Mouse (Mus musculus) liver, postnatal 0 days (tissue): ENCODE results near the gene Gpr155. TPM values are rescaled to one million over a fixed set of nuclear protein-coding genes. Genes with fewer than 3 reads are reported as not detected.

Experiments
- ATAC-seq: fragments of 200-750 bp; cut with Nextera tagmentation; 2 replicates; pipeline ENCODE4 v1.8.0; 2017; ENCODE audit warnings: mild to moderate bottlenecking, moderate library complexity
- DNase-seq: peaks from one replicate; pipeline ENCODE4 v3.0.0-alpha.2; 2016
- H3K27ac ChIP-seq: fragments of 300-500 bp; sonication (generic); 2 replicates; pipeline ENCODE4 v1.5.1; 2014; ENCODE audit warnings: antibody characterized with exemption, moderate library complexity, mild to moderate bottlenecking, low read depth
- H3K27me3 ChIP-seq: fragments of 300-500 bp; sonication (generic); 2 replicates; pipeline ENCODE4 v1.6.1; 2014; ENCODE audit warnings: low read length, control low read depth, mixed read lengths; ENCODE audit not compliant: insufficient read depth
- H3K36me3 ChIP-seq: fragments of 300-500 bp; sonication (generic); replicated peaks from 2 replicates; pipeline ENCODE4 v1.6.1; 2014; ENCODE audit warnings: mild to moderate bottlenecking, control low read depth, low read length, moderate library complexity, mixed read lengths; ENCODE audit not compliant: insufficient read depth
- H3K4me1 ChIP-seq: fragments of 300-500 bp; sonication (generic); 2 replicates; pipeline ENCODE4 v1.6.1; 2014; ENCODE audit warnings: antibody characterized with exemption, mild to moderate bottlenecking, control low read depth; ENCODE audit not compliant: insufficient read depth
- H3K4me2 ChIP-seq: fragments of 300-500 bp; sonication (generic); 2 replicates; pipeline ENCODE4 v1.6.1; 2014; ENCODE audit warnings: low read depth, mild to moderate bottlenecking, low read length, moderate library complexity, mixed read lengths
- H3K4me3 ChIP-seq: fragments of 300-500 bp; sonication (generic); 2 replicates; pipeline ENCODE4 v1.5.1; 2014; ENCODE audit warnings: low read depth, low read length
- H3K9ac ChIP-seq: fragments of 300-500 bp; sonication (generic); replicated peaks from 2 replicates; pipeline ENCODE4 v1.6.1; 2014; ENCODE audit warnings: mild to moderate bottlenecking, moderate library complexity
- H3K9me3 ChIP-seq: fragments of 300-500 bp; sonication (generic); 2 replicates; pipeline ENCODE4 v1.6.1; 2016; ENCODE audit warnings: mild to moderate bottlenecking, control low read depth, low read length, mixed read lengths
- CTCF ChIP-seq: sonication (generic); IDR thresholded peaks from 2 replicates; pipeline ENCODE4 v1.5.1; 2016; ENCODE audit warnings: antibody characterized with exemption, low read depth
- EP300 ChIP-seq: IDR thresholded peaks from 2 replicates; pipeline ENCODE4 v1.6.1; 2016; ENCODE audit warnings: antibody characterized with exemption, low read depth, mild to moderate bottlenecking
- WGBS: fragments of 180-500 bp; shearing (Covaris S2); extraction: QIAGEN DNeasy Blood & Tissue Kit; methylation state at CpG from one replicate; pipeline ENCODE4 v1.1.7; 2014; ENCODE audit not compliant: insufficient replicate concordance; 5-methylcytosine and 5-hydroxymethylcytosine counted together
- polyA plus RNA-seq: library from polyadenylated mRNA; unstranded; fragments of >200 nt; fragmentation: Nextera tagmentation; extraction: Ambion mirVana; gene quantifications from 2 replicates; pipeline ENCODE4 v1.2.1, GENCODE M21; 2015

Gpr155 gene
- polyA plus RNA-seq, 1 experiment from 2014 or later, result 3.4 TPM

DNA sequence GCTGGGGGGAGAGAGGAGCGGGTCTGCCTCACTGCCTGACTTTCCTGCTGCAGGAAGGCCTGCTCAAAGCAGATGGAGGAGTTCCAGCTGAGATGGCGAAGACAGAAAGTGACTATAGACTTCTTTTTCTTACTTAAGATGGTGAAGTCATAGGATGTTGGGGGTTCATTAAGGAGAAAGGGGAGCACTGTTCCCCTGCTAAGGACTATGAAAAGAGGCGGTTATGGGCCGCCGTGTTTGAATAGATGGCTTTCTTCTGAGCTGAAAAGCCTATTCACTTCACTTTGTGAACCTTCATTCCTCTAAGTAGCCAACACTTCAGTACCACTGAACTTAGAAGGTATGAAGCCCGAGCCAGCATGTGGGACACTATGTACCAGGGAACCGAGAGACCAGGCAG, 33.4 kb upstream of the Gpr155 start:
- DNase-seq (no peak), ATAC-seq (no peak)
- Histone ChIP-seq H3K4me2 (no peak overlapping the region), H3K4me1 (no peaks in the 10 kb centered on the region), H3K9ac (no peak overlapping the region), H3K27me3 (0 out of 2 replicates have a peak, but pooled peaks cover 3% of the 10 kb centered on the region), H3K4me3 (no peak overlapping the region), H3K9me3 (no peaks in the 10 kb centered on the region), H3K36me3 (no peaks in the 10 kb centered on the region), H3K27ac (no peak overlapping the region)
- TF ChIP-seq EP300, result no peak
- TF ChIP-seq CTCF, result no peak
- WGBS, result 76% methylated on average over 7 of the region's 7 CpGs

DNA sequence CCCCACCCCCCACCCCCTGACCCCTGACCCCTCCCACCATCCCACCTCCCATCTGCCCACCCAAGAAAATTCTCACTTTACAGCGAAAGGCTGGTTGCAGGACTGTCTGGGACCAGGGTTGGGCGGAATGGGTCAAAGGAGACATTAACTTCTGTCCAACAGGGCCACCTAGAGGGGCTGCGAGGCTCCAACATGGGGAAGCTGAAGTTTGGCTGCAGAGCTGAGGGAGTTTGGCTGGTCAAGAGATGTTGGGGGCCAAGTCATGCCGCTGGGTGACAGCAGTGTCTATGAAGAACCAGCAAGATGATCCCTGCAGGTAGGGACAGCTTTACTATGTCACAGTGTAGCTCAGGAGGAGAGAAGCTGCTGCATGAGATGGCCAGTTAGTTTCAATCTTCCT, 32.9 kb upstream of the Gpr155 start:
- ATAC-seq, result no peak
- no peaks in the 10 kb centered on the region for H3K36me3 ChIP-seq
- H3K4me1 ChIP-seq, result no peaks in the 10 kb centered on the region
- DNase-seq, result peak; percentile 59
- no peak overlapping the region for H3K4me3 ChIP-seq
- H3K27me3 ChIP-seq, result 0 out of 2 replicates have a peak, but pooled peaks cover 3% of the 10 kb centered on the region
- no peak overlapping the region for H3K9ac ChIP-seq
- no peaks in the 10 kb centered on the region for H3K9me3 ChIP-seq
- TF ChIP-seq CTCF (peak; percentile 71), EP300 (no peak)
- H3K27ac ChIP-seq, result no peak overlapping the region
- H3K4me2 ChIP-seq, result no peak overlapping the region
- 47% methylated on average over 4 of the region's 4 CpGs for WGBS

DNA sequence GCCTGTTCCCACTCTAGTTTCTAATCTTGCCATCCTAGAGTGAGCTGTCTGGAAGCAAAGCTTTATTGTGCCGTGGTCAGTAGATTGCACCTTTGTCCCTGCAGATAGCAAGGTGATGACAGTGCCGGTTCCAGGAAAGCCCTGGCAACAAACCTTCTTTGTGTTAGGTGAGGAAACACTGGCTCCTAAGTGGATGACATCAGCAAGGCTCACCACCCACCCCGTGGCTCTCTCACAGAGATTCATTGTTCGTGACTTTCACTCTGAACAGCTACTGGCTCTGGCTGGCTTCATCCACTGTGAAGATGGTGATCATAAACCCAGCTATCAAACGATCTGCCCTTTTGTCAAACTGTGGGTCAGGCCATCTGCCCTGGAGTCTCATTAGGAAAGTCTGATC, 29.5 kb upstream of the Gpr155 start:
- TF ChIP-seq EP300 (no peak), CTCF (no peak)
- Histone ChIP-seq H3K4me2 (no peak overlapping the region), H3K36me3 (no peaks in the 10 kb centered on the region), H3K27ac (no peak overlapping the region), H3K9me3 (no peaks in the 10 kb centered on the region), H3K27me3 (no peaks in the 10 kb centered on the region), H3K4me1 (no peaks in the 10 kb centered on the region), H3K4me3 (no peak overlapping the region), H3K9ac (no peak overlapping the region)
- no peak for ATAC-seq
- no peak for DNase-seq
- 47% methylated on average over 5 of the region's 5 CpGs for WGBS

DNA sequence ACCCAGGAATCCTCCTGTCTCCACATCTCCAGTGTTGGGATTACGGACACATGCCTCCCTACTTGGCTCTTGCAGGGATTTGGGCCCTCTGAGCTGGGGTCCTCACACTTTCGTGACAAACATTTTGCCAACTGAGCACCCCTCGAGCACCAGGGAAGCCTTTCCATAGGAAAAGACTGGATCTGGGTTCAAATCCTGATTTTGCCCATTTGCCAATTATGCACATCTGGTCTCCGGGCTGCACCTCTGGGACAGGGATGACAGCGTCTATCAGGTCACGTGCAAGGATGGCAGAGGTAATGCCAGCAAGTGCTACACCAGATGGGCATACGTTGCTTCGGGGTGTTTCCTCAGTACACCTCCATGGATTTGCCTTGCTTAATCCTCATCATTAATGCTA, 23.7 kb upstream of the Gpr155 start:
- no peak for DNase-seq
- no peaks in the 10 kb centered on the region for H3K27me3 ChIP-seq
- H3K4me3 ChIP-seq, result no peak overlapping the region

DNA sequence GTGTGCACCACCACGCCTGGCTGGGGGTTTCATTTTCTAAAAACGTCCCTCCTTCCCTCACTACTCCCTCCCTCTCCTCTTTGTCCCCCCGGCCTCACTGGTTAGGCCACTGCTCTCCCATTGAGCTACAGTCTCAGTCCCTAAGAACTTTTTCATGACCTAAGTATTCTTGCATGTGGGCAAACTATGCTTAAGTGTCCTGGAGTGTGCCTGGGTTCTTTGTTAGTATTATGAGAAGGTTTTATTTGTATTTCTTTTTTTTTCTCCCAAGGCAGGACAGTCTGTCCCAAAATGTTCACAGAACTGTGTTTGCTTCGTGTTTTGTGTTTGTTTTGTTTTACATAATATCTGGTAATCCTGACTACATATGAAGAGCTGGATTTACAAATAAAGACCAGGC, 21.3 kb upstream of the Gpr155 start:
- WGBS, result 56% methylated on average over 4 of the region's 4 CpGs
- DNase-seq (no peak), ATAC-seq (no peak)
- H3K27me3 ChIP-seq, result no peaks in the 10 kb centered on the region
- no peaks in the 10 kb centered on the region for H3K36me3 ChIP-seq
- no peak for TF ChIP-seq CTCF
- no peak for TF ChIP-seq EP300
- H3K9ac ChIP-seq, result no peak overlapping the region
- no peaks in the 10 kb centered on the region for H3K4me1 ChIP-seq
- no peak overlapping the region for H3K4me3 ChIP-seq
- H3K4me2 ChIP-seq, result no peak overlapping the region
- no peaks in the 10 kb centered on the region for H3K9me3 ChIP-seq
- H3K27ac ChIP-seq, result no peak overlapping the region

More for the DNA sequence above, 23.7 kb upstream of the Gpr155 start:
- Histone ChIP-seq H3K4me1 (no peaks in the 10 kb centered on the region), H3K9ac (no peak overlapping the region), H3K4me2 (no peak overlapping the region), H3K27ac (no peak overlapping the region), H3K9me3 (no peaks in the 10 kb centered on the region), H3K36me3 (no peaks in the 10 kb centered on the region)
- ATAC-seq, result no peak
- no peak for TF ChIP-seq EP300
- TF ChIP-seq CTCF, result no peak
- 84% methylated on average over 8 of the region's 8 CpGs for WGBS

DNA sequence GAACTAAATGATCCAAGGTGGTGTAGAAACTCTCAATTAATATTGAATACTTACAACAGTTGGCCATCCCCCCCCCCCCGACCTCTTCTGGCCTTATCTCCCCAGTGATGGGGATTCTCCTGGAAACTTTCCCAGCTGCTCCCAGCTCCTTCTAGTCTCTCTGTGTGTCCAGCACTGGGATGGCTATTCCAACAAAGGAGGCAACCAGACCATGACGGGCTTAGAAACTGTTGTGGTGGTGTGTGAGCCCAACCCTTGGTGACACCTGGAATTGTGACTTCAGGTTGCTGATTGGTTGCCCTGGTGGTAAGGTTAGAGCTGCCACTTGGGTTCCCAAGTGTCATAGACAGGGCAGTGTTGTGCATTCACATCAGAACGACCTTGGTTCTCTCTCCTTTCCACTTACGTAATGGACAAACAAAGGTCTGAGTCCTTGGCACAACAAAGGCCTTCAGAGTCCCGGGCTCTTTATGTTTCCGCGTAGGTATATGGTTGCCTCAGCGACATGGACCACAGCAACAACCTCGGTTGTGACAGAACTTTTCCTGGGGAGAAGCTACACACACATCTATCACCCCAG, 20.1 kb upstream of the Gpr155 start:
- H3K4me1 ChIP-seq, result no peaks in the 10 kb centered on the region
- no peak overlapping the region for H3K27ac ChIP-seq
- no peak for DNase-seq
- ATAC-seq, result peak; percentile 44
- whole genome bisulfite sequencing, result 71% methylated on average over 9 of the region's 9 CpGs
- TF ChIP-seq CTCF, result no peak
- TF ChIP-seq EP300, result no peak
- H3K9me3 ChIP-seq, result no peaks in the 10 kb centered on the region
- H3K9ac ChIP-seq, result no peak overlapping the region
- H3K27me3 ChIP-seq, result no peaks in the 10 kb centered on the region
- no peaks in the 10 kb centered on the region for H3K36me3 ChIP-seq
- H3K4me3 ChIP-seq, result no peak overlapping the region
- H3K4me2 ChIP-seq, result no peak overlapping the region

DNA sequence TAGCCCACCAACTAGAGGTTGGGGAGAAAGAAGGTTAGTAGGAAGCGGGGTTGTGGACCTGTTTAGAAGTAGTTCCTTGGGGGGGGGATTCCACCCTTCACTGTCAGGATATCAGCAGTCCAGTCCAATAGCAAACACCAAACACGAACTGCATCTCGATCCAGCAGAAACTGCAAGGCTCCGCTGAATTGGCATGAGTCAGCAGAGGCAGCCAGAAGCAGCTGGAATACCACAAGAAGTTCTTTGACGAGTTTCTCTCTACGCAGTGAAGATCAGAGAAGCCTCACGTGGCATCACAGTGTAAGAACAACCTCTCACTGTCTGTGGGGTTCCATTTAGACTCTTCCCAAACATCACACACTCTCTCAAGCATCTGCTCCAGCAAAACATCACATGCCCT, 18.6 kb upstream of the Gpr155 start:
- ATAC-seq (no peak), DNase-seq (no peak)
- no peak overlapping the region for H3K4me3 ChIP-seq
- H3K9ac ChIP-seq, result no peak overlapping the region
- no peaks in the 10 kb centered on the region for H3K9me3 ChIP-seq
- WGBS, result 82% methylated on average over 7 of the region's 7 CpGs
- H3K27me3 ChIP-seq, result no peaks in the 10 kb centered on the region
- H3K4me1 ChIP-seq, result no peaks in the 10 kb centered on the region
- no peak for TF ChIP-seq EP300
- TF ChIP-seq CTCF, result no peak
- H3K36me3 ChIP-seq, result no peaks in the 10 kb centered on the region
- H3K27ac ChIP-seq, result no peak overlapping the region
- H3K4me2 ChIP-seq, result no peak overlapping the region
